Mouse (Mus musculus) liver, embryonic 15.5 days (tissue): ENCODE measurements around the gene Plxnb2. TPM values are rescaled to one million over a fixed set of nuclear protein-coding genes. Genes with fewer than 3 reads are reported as not detected.
A peak's percentile ranks its signal among the peaks of the same experiment; 100 is the strongest.

Experiments used
- ATAC-seq: fragments of 200-750 bp; cut with Nextera tagmentation; 2 replicates; pipeline ENCODE4 v1.8.0; 2017; ENCODE audit warnings: moderate number of reproducible peaks, mild to moderate bottlenecking, moderate library complexity; ENCODE audit not compliant: insufficient read depth
- H3K27ac ChIP-seq: fragments of 300-500 bp; sonication (generic); replicated peaks from 2 replicates; pipeline ENCODE4 v1.5.1; 2015; ENCODE audit warnings: mild to moderate bottlenecking, inconsistent platforms
- H3K27me3 ChIP-seq: fragments of 300-500 bp; sonication (generic); 2 replicates; pipeline ENCODE4 v1.6.1; 2015; ENCODE audit warnings: mild to moderate bottlenecking, inconsistent platforms
- H3K36me3 ChIP-seq: fragments of 300-500 bp; sonication (generic); replicated peaks from 2 replicates; pipeline ENCODE4 v1.6.1; 2015; ENCODE audit warnings: moderate library complexity, mild to moderate bottlenecking, inconsistent platforms
- H3K4me1 ChIP-seq: fragments of 300-500 bp; sonication (generic); replicated peaks from 2 replicates; pipeline ENCODE4 v1.6.1; 2015; ENCODE audit warnings: inconsistent platforms
- H3K4me2 ChIP-seq: fragments of 300-500 bp; sonication (generic); 2 replicates; pipeline ENCODE4 v1.6.1; 2015; ENCODE audit warnings: moderate library complexity, mild to moderate bottlenecking, inconsistent platforms
- H3K4me3 ChIP-seq: fragments of 300-500 bp; sonication (generic); replicated peaks from 2 replicates; pipeline ENCODE4 v1.5.1; 2015; ENCODE audit warnings: mild to moderate bottlenecking, inconsistent platforms
- H3K9ac ChIP-seq: fragments of 300-500 bp; sonication (generic); 2 replicates; pipeline ENCODE4 v1.6.1; 2015; ENCODE audit warnings: moderate library complexity, mild to moderate bottlenecking, inconsistent platforms
- H3K9me3 ChIP-seq: fragments of 300-500 bp; sonication (generic); replicated peaks from 2 replicates; pipeline ENCODE4 v1.6.1; 2016; ENCODE audit warnings: inconsistent platforms
- WGBS: fragments of 180-500 bp; shearing (Covaris S2); methylation state at CpG from one replicate; pipeline ENCODE4 v1.1.7; 2015; ENCODE audit warnings: mixed read lengths; ENCODE audit not compliant: insufficient replicate concordance; 5-methylcytosine and 5-hydroxymethylcytosine counted together
- polyA plus RNA-seq: library from polyadenylated mRNA; unstranded; fragments of >200 nt; fragmentation: Nextera tagmentation; extraction: Ambion mirVana; gene quantifications from 2 replicates; pipeline ENCODE4 v1.2.1, GENCODE M21; 2015

Gene Plxnb2
- polyA plus RNA-seq, 1 experiment from 2014 or later, result 22.3 TPM

GRCm38 (mm10) chr15:89178954-89179629, 1.5 kb downstream of the Plxnb2 start:
- Histone ChIP-seq H3K4me2 (peak overlapping the region; percentile 64), H3K27ac (peak overlapping the region; percentile 83), H3K9ac (no peak overlapping the region), H3K9me3 (no peaks in the 10 kb centered on the region), H3K27me3 (peaks cover 93% of the 10 kb centered on the region), H3K4me3 (peak overlapping the region; percentile 59), H3K4me1 (peaks cover 64% of the 10 kb centered on the region), H3K36me3 (no peaks in the 10 kb centered on the region)
- ATAC-seq, result 0 out of 2 replicates have a peak, but pooled peaks have one; percentile 9
- WGBS, result 15% methylated on average over 16 of the region's 16 CpGs

GRCm38 (mm10) chr15:89178260-89178860, 2.2 kb downstream of the Plxnb2 start:
- Histone ChIP-seq H3K4me1 (peaks cover 71% of the 10 kb centered on the region), H3K36me3 (no peaks in the 10 kb centered on the region), H3K9ac (no peak overlapping the region), H3K4me3 (peak overlapping the region; percentile 59), H3K4me2 (peak overlapping the region; percentile 64), H3K27me3 (peaks cover 97% of the 10 kb centered on the region), H3K27ac (peak overlapping the region; percentile 83), H3K9me3 (no peaks in the 10 kb centered on the region)
- WGBS, result 55% methylated on average over 7 of the region's 7 CpGs
- ATAC-seq, result no peak

- Histone ChIP-seq H3K4me2 (peak overlapping the region; percentile 64), H3K4me1 (peaks cover 78% of the 10 kb centered on the region), H3K9me3 (no peaks in the 10 kb centered on the region), H3K27me3 (peaks cover 99% of the 10 kb centered on the region), H3K27ac (peak overlapping the region; percentile 83), H3K36me3 (no peaks in the 10 kb centered on the region), H3K9ac (0 out of 2 replicates have a peak overlapping the region, but pooled peaks have one; percentile 6), H3K4me3 (no peak overlapping the region)
- WGBS, result 22% methylated on average over 4 of the region's 4 CpGs
- ATAC-seq, result peak; percentile 48
Observed at GRCm38 (mm10) chr15:89177576-89178259, 2.9 kb downstream of the Plxnb2 start.

- peak overlapping the region; percentile 6; the same call in 1 of the 2 replicates for H3K9ac ChIP-seq
- H3K4me1 ChIP-seq, result peaks cover 84% of the 10 kb centered on the region
- ATAC-seq, result peak; percentile 16; the same call in 1 of the 2 replicates
- peaks cover 99% of the 10 kb centered on the region for H3K27me3 ChIP-seq
- peak overlapping the region; percentile 83 for H3K27ac ChIP-seq
- no peaks in the 10 kb centered on the region for H3K36me3 ChIP-seq
- WGBS, result 7% methylated on average over 5 of the region's 5 CpGs
- H3K9me3 ChIP-seq, result no peaks in the 10 kb centered on the region
- peak overlapping the region; percentile 64 for H3K4me2 ChIP-seq
- no peak overlapping the region for H3K4me3 ChIP-seq
Observed at GRCm38 (mm10) chr15:89177121-89177520, 3.5 kb downstream of the Plxnb2 start.

- Histone ChIP-seq H3K9ac (no peak overlapping the region), H3K4me1 (peaks cover 87% of the 10 kb centered on the region), H3K27me3 (peaks cover 97% of the 10 kb centered on the region), H3K4me2 (no peak overlapping the region), H3K4me3 (no peak overlapping the region), H3K27ac (0 out of 2 replicates have a peak overlapping the region, but pooled peaks have one; percentile 83), H3K9me3 (no peaks in the 10 kb centered on the region), H3K36me3 (no peaks in the 10 kb centered on the region)
- 72% methylated on average over 13 of the region's 13 CpGs for WGBS
- ATAC-seq, result no peak
Observed at GRCm38 (mm10) chr15:89175411-89176155, 5.0 kb downstream of the Plxnb2 start.

- ATAC-seq, result no peak
- Histone ChIP-seq H3K36me3 (no peaks in the 10 kb centered on the region), H3K9ac (no peak overlapping the region), H3K27ac (no peak overlapping the region), H3K4me3 (no peak overlapping the region), H3K9me3 (no peaks in the 10 kb centered on the region), H3K4me2 (no peak overlapping the region), H3K27me3 (peaks cover 91% of the 10 kb centered on the region), H3K4me1 (peaks cover 93% of the 10 kb centered on the region)
- 58% methylated on average over 11 of the region's 11 CpGs for WGBS
Observed at GRCm38 (mm10) chr15:89174889-89175339, 5.7 kb downstream of the Plxnb2 start.

GRCm38 (mm10) chr15:89173906-89174214, 6.7 kb downstream of the Plxnb2 start:
- Histone ChIP-seq H3K36me3 (no peaks in the 10 kb centered on the region), H3K9me3 (no peaks in the 10 kb centered on the region), H3K4me2 (peak overlapping the region; percentile 71), H3K27me3 (peaks cover 80% of the 10 kb centered on the region), H3K9ac (no peak overlapping the region; the same call in 1 of the 2 replicates), H3K4me3 (peak overlapping the region; percentile 53), H3K27ac (peak overlapping the region; percentile 66), H3K4me1 (peaks cover 95% of the 10 kb centered on the region)
- ATAC-seq, result peak; percentile 33
- WGBS, result 7% methylated on average over 15 of the region's 15 CpGs

GRCm38 (mm10) chr15:89173024-89173905, 7.3 kb downstream of the Plxnb2 start:
- ATAC-seq, result no peak; the same call in 1 of the 2 replicates
- H3K9me3 ChIP-seq, result no peaks in the 10 kb centered on the region
- H3K4me1 ChIP-seq, result peaks cover 90% of the 10 kb centered on the region
- peak overlapping the region; percentile 66 for H3K27ac ChIP-seq
- WGBS, result under 1% methylated on average over 65 of the region's 65 CpGs
- no peaks in the 10 kb centered on the region for H3K36me3 ChIP-seq
- H3K4me2 ChIP-seq, result peak overlapping the region; percentile 71
- peak overlapping the region; percentile 53 for H3K4me3 ChIP-seq
- H3K9ac ChIP-seq, result peak overlapping the region; percentile 48
- peaks cover 74% of the 10 kb centered on the region for H3K27me3 ChIP-seq

- H3K27me3 ChIP-seq, result peaks cover 67% of the 10 kb centered on the region
- peak overlapping the region; percentile 53 for H3K4me3 ChIP-seq
- H3K36me3 ChIP-seq, result 0 out of 2 replicates have a peak, but pooled peaks cover 5% of the 10 kb centered on the region
- H3K4me2 ChIP-seq, result peak overlapping the region; percentile 71
- H3K27ac ChIP-seq, result peak overlapping the region; percentile 66
- 31% methylated on average over 17 of the region's 17 CpGs for WGBS
- no peak for ATAC-seq
- H3K9ac ChIP-seq, result peak overlapping the region; percentile 48; the same call in 1 of the 2 replicates
- no peaks in the 10 kb centered on the region for H3K9me3 ChIP-seq
- H3K4me1 ChIP-seq, result peaks cover 81% of the 10 kb centered on the region
Observed at GRCm38 (mm10) chr15:89172276-89172935, 8.2 kb downstream of the Plxnb2 start.
